Mouse (Mus musculus) ES-CJ7 (cell line): ENCODE measurements around the gene Slc39a12.
A peak's percentile ranks its signal among the peaks of the same experiment; 100 is the strongest.

Experiments used
- DNase-seq: peaks from one replicate; pipeline ENCODE4 v3.0.0; 2011; ENCODE audit warnings: low read depth, low spot score

Gene Slc39a12

DNA sequence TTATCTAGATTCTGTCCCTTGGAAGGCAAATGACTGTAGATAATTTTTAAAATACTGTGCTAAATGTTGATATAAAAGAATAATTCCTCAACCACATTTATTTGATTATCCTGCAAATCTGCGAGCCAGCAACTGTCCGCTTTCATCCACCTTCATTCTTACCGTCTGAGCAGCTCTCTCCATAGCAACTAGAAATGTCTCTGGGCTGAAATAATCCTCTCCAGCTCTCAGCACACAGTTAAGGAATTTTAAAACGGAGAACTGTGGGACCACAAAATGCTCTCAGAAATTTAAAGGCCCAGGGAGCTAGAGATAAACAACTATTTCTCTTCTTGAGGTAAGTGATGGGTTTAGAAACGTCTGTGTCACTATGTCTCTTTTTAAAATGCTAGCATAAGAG, at the start of gene Slc39a12:
Gene Slc39a12 (plus strand): TSS at position 155 of the 400 bp plus-strand sequence.
- DNase-seq, result no peak

- no peak for DNase-seq
Measured at GRCm38 (mm10) chr2:14341652-14342308, 46.3 kb upstream of the Slc39a12 start.

GRCm38 (mm10) chr2:14342309-14342839, 45.7 kb upstream of the Slc39a12 start:
- DNase-seq, result no peak

DNA sequence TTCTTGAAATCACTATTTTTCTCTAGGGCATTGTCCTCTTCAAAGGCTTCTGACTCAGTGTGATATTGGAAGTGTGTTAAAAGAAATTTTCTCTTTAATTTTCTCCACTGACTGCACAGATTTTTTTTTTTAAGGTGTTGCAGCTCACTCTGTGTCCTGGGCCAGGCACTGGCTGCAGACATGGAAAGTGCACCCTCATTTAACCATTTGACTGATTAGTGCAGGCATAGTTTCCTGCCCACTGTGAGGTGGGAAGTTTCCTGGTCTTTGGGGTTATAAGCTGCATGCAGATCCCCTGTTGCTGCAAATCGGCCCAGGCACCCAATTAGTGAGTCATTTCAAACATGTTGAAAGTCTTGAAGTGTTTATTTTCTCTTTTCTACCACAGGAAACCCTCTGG, 740 bp downstream of the Slc39a12 start:
- DNase-seq, result no peak

- no peak for DNase-seq
Measured at GRCm38 (mm10) chr2:14390900-14391299, 2.8 kb downstream of the Slc39a12 start.

DNA sequence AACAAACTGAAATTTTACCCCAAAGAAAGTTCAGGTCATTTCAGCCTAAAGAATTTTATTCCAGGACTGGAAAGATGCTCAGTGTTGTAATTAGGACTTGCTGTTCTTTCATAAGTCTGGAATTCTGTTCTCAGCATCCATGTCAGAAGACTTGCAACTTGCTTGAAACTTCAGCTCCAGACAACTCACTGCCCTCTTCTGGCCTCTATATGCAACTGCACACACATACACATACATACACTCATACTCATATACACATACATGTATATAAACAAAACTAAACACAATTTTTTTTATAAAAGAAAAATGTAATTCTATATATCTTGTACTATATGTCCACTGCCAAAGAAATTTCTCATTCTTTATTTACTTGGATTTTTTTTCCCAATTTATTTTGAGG, 14.9 kb downstream of the Slc39a12 start:
- DNase-seq, result peak; percentile 21

DNA sequence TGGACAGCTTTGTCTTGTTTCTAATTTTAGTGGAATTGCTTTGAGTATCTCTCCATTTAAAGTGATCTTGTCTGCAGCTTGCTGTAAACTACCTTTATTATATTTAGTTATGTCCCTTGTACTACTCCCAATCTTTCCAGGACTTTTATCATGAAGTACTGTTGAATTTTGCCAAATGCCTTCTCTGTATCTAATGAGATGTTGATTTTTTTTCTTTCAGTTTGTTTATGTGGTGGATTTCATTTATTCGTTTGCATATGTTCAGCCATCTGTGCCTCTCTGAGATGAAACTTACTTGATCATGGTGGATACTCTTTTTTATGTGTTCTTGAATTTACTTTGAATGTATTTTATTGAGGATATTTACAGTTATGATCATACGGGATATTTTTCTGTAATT, 40.9 kb downstream of the Slc39a12 start:
- DNase-seq, result no peak

DNA sequence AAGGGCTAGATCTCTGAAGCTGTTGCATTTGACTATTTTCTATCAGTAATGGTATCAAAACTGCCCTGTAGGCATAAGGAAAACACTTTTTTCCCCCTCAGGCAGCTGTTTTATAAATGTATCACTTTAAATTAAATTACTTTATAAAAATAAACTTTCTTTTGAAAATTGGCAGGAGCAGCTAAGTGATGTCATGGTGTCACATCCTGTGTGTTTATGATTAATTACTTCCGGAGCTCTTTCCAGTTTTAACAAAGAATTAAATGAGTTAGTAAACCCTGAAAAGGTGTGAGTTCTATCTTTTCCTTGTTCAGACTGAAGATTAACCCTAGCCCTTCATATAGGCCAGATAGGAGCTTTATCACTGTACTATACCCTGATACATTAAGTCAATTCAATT, 59.2 kb downstream of the Slc39a12 start:
- no peak for DNase-seq

DNA sequence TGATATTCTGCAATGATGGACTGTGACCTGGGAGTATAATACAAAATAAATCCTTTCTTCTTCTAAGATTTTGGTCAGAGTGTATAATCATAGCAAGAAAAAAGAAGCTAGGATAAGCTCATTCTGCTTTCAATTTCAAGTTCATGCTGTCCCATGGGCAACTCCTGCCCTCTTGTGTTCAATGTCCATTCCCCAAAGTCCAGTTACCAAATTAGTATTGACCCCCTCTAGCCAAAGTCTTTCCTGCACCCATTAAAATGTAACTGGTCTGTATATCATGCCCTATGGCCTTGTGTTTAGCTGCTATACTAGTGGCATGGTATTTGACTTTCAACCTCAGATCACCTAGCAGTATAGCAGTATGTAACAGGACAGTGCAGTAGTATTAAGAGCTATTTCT, 62.8 kb downstream of the Slc39a12 start:
- no peak for DNase-seq

DNA sequence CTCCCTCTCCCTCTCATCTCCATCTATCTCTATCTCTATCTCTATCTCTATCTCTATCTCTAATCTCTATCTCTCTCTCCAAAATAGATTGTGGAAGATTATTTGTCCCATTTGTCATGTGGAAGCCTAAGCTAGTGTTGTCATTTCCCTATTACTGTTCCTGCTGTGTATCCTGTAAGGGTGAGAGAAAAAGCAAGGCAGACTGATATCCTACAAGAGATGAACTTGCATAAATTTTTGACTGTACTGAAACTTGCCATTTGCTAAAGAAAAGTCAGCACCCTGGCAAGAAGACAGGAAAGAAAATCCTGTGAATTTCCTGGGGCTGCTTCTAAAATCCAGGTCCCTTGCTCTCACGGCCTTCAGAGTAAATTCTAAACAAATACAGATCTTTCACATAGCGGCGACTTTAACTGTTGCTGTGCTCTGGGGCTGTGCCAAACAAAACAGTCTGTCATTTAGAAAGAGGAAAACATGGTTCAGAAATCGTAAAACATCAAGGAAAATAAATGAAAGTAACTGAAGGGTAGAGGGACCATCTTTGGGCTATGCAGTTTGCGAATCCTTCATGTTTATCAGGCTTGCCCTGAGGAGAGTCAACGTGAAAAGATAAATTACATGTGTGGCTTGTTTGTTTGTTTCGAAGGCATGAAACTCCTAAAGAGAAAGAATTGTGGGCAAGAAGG, 67.0 kb downstream of the Slc39a12 start:
- DNase-seq, result no peak

GRCm38 (mm10) chr2:14464438-14464837, 76.3 kb downstream of the Slc39a12 start:
- no peak for DNase-seq

DNA sequence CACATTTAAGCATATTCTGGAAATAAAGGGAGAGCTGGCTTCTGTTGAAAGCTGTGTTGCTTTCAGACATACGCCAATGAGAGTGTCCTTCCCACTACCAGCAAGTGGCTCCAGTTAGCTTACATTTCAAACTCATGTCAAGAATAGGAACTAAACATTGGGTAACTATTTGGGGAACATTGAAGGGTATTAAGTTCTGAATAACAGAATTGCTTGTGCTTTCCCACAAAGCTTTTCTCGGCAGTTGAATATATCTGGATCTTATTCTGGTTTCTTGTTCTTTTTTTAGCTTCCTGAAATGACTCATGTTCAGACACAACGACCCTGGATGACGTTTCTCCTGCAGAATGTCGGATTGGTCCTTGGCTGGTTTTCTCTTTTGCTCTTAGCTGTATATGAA, 106.0 kb downstream of the Slc39a12 start:
- DNase-seq, result no peak

- no peak for DNase-seq
Measured at GRCm38 (mm10) chr2:14496150-14496549, 108.0 kb downstream of the Slc39a12 start.

GRCm38 (mm10) chr2:14502482-14502881, 114.4 kb downstream of the Slc39a12 start:
- no peak for DNase-seq

GRCm38 (mm10) chr2:14518237-14518636, 130.1 kb downstream of the Slc39a12 start:
- DNase-seq, result peak; percentile 78

GRCm38 (mm10) chr2:14534325-14535077, 146.4 kb downstream of the Slc39a12 start:
- no peak for DNase-seq

DNA sequence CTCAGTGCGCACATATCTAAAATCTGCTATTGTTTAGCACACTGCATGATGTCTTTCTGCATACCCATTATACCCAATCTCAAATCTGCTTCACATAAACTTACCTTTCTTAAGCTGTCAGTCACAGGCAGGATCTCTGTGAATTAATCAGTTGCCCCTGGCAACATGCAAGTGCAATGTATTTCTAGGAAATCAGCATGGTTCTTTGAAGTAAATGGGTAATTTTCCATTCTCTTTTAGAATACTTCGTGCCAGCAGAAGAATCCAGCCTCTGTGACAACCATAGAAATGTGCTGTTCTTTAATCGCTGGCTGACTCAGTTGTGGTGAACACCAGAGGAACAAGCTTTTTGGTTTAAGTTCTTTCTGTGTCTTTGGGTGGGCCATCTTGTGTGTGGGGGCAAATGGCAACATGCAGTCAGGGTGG, 147.1 kb downstream of the Slc39a12 start:
- no peak for DNase-seq

- DNase-seq, result no peak
Measured at GRCm38 (mm10) chr2:14537781-14538180, 149.7 kb downstream of the Slc39a12 start.

DNA sequence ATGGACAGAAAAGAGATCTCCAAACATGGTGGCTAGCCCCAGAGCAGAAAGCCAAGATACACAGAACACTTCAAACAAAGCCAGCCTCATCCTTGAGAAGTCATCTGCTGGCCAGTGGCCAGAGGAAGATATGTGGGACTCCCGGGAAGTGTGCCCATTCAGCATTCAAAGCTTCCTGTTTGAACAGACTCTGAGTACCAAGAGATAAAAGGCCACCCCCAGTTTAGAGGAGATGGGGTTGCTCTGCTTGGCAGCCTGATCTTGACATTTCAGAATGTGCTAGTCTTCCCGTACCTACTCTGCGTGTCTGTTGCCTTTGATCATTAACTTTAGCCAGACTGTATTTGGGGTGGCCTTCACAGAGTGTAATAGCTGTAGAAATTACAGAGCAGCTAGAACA, 155.2 kb downstream of the Slc39a12 start:
- DNase-seq, result no peak

GRCm38 (mm10) chr2:14543773-14544172, 155.7 kb downstream of the Slc39a12 start:
- DNase-seq, result no peak
